Mouse (Mus musculus) spleen, postnatal 4 days (tissue): Measurements from ENCODE around the gene Zfp64.

Source experiments
- DNase-seq, 2 experiments: peaks; one replicate each; pipeline ENCODE4 v3.0.0; 2022; ENCODE audit warnings: low spot score in 2 of 2

The Zfp64 gene

DNA sequence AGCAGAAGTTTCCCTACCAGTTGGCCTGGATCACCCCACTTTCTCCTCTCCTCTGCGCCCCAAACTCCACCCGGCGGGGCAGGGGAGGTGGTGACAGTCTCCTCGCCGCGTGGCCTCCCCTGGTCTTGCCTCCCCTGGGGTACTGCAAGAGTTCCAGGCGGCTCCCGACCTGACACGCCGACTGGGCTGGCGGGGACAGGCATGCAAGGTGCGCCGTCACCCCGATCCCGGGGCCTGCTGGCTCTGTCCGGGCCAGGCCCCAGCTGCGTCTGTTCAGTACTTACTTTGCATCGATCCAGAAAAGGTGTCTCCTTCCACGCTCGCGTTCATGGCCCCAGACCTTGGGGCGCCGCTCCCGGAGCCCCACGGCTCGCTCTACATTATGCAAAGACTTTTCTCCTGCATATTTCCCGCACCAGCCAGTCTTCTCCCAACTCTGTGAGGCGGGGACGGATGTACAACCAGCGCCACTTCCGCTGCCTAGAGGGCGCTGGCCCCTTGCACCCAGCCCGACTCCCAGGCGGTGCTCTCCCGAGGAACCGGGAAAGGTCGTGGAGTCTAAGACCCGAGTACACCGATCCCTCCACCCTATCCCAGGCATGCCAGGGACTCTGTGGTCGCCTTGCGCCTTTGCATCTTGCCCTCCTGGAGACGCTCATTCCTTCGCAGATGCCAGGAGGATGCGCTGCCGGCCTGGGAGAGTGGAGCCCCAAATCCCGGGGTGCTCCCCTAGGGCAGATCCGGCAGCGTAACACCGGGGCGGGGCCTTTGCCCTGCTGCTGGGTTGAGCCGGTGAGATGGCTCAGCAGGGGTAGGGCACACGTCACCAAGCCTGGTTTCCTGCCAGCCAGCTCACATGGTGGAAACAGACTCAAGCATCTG lies at the start of gene Zfp64:
TSS of gene Zfp64 (minus strand) at position 753 of the 882 bp plus-strand sequence.
- DNase-seq = peak; percentile 78 to 85

DNA sequence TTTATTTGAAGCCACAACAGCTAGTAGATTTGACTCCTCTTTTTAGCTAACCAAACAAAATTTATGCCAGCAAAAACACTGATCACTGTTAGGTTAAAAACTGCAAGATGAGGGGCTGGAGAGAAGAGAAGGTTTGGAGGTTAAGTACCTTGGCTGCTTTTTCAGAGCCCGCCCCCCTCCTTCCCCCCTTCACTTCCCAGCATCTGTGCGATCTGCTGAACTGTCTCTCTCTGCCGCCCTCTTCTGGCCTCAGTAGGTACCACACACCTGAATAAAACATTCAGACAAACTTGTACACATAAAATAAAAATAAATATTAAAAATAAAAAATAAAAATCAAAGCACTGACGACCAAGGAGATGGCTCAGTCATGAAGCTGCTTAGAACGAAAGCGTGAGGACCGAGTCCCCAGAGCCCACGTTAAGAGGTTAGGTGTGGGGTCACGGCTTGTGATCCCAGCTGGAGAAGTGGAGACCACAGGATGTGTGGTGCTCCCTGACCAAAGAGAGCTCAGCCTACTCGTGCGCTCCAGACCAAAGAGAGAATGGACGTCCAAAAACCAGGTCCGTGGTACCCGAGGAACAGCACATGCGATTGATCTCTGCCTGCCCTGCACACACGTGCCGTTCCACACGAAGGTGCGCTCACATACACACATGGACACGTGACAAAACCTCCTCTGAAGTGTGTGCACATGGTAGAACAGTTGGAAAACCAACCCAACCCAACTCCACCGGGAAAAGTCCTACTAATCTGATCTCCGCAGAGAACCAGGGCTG lies 37.4 kb upstream of the Zfp64 start:
- no peak for DNase-seq

DNA sequence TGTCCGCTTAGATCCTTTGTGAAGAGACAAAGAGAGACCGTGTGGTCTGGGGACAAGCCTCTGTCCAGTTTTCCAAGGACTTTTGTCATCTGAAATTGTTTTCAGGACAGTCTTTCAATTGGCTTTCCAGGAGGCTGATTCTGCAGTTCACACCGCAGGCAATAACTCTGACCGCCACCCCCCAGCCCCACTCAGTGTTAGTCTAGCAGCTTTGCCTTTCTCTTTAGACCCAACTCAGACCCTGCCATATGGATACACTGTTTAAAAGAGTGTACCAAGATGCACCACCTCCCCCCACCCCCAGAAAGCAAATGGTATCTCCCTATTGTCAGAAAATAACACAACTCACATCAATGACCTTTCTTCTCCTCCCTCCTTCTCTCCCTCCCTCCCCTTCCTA lies 35.6 kb upstream of the Zfp64 start:
- no peak for DNase-seq

DNA sequence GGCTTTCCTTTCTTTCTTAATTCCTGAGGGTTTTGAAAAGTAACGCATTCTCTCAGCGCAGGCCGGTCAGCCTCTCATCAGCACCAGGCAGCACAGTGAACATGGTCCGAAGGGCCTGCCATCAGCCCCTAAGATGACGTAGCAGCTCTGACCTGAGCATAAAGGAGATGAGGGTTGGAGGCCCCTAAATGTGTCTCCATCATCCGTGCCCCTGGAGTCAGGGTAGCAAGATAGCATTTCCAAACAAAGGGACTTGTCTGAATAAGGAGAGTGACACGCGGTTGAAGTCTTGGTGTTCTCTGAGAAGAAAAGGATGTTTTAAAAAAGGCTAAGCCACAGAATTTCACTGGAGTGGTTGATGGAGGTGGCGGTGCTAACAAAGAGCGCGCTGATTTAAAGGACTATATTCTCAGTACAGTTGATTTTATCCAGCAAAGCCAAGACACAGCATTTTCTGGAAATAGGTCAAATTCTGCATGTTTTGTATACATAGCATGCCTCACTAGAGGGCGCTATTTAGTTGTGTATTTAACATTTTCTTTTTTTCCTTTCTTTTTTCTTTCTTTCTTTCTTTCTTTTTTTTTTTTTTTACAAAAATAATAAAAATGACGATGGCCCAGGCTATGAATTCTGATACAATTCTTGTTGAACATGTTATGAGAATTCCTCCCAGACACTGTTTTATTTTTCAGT lies 34.8 kb upstream of the Zfp64 start:
- no peak for DNase-seq

DNA sequence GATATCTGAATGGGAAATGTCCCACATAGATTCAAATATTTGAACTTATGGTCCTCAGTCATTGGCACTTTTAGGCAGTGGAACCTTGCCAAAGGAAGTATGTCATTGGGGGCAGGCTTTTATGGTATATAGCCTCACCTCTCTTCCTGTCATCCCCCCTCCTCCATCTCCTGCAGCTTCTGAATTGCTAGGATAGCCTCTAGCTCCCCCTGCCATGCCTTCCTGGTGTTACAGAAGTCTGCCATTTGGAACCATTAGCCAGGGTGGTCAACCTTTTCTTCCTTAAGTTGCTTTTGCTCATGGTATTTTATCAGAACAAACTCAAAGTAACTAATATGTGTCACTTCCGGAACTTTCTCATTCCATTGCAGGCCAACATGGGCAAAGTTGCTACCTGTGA lies 32.7 kb upstream of the Zfp64 start:
- DNase-seq = no peak

DNA sequence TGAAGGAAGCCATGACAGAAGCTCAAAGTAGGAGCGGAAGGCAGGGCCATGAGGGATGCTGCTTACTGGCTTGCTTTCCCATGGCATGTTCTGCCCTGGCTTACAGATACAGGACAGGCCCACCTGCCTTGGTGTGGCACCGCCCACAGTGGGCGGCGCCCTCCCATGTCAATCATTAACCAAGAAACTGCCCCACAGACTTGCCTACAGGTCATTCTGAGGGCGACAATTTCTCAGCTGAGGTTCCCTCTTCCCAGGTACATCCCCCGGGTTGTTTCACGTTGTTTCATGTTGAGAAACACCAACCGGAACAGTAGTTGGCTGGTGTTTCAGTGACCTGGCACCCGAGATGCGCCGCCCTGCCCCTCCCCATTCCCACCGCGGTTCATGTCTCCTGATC lies 32.0 kb upstream of the Zfp64 start:
- DNase-seq = no peak

DNA sequence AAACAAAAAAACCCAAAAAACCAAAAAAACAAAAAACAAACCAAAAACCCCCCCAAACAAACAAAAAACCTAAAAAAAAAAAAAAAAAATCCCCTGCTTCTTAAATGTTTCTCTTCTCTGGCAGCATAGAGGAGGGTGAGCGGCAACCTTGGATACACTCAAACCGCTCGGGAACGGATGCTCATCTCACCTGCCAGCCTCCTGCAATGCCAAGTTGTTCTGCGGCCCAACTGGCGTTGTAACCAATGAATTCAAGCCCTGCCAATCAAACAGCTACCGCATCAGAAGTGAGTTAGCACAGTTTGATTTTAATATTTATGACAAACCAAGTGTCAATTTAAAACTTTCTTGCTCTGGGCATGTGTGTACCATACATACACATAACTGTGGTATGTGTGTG lies 26.6 kb upstream of the Zfp64 start:
- no peak for DNase-seq

DNA sequence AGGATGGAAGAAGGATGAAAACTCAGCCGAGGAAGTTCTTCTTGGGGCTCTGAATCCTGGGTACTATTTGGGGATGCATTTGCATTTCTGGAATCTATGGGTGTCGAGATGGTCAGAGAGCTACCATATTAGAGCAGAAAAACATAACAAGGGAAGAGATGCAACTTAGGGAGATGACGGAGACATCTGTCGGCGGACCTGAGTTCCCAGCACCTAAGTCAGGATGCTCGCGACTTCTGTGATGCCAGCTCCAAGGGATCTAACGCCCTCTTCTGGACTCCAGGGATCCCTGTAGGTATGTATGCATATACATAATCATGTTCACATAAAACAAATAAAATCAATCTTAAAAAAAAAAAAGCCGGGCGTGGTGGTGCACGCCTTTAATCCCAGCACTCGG lies 26.1 kb upstream of the Zfp64 start:
- DNase-seq = no peak

DNA sequence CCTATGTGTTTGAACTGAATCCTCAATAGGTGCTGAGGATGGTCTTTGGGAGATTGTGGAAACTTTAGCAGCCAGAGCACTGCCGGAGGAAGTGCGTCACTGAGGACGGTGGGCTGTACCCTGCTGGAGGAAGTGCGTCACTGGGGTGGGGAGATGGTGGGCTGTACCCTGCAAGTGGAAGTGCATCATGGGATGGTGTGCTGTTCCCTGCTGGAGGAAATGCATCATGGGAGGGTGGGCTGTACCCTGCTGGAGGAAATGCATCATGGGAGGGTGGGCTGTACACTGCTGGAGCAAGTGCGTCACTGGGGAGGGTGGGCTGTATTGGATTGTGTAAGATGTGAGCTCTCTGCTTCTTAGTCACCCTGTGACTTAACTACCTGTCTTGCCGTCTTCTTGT lies 25.5 kb upstream of the Zfp64 start:
- no peak for DNase-seq

DNA sequence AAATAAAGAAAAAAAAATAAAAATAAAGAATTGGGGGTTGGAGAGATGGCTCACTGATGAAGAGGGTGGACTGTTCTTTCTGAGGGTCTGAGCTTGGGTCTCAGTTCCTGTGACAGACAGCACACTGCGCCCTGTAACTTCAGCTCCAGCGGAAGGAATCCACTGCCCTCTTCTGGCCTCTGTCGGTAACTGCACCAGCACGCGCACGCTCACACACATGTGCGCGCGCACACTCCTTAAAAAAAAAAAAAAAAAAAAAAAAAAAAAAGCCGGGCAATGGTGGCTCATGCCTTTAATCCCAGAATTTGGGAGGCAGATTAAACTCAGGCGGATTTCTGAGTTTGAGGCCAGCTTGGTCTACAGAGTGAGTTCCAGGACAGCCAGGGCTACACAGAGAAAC lies 24.4 kb upstream of the Zfp64 start:
- DNase-seq = no peak

DNA sequence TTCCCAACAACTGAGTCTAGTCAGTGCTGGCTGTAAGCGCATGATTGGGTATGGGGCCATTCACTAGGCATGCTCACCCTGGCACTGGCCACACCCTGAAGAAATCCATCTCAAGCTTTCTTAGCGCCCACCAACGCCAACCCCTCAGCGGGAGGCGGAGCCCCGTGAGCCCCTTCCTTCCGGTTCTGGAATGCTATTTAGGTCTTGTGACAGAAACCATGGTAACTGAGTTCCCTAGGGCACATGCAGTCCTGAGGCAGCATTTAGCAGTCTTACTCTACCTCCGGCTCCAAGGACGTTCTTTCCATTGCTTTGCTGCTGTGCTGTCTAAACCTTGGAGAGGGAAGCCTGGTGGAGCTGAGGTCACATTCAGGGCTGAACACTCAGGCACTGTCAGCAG lies 22.6 kb upstream of the Zfp64 start:
- DNase-seq = no peak

DNA sequence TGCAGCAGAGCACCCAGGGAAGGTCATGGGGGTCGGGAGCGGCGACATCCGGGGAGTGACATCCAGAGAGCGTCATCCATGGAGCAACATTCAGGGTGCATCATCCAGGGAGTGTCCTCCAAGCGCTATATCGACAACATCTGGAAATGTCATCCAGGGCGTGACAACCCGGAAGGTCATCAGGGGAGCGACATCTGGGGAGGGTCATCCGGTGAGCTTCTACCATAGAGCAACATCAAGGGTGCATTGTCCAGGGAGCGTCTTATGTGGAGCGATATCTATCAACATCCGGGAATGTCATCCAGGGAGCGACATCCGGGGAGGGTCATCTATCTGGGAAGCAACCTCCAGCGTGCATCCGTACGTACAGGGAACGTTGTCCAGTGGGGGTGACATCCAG lies 14.7 kb upstream of the Zfp64 start:
- DNase-seq = no peak

DNA sequence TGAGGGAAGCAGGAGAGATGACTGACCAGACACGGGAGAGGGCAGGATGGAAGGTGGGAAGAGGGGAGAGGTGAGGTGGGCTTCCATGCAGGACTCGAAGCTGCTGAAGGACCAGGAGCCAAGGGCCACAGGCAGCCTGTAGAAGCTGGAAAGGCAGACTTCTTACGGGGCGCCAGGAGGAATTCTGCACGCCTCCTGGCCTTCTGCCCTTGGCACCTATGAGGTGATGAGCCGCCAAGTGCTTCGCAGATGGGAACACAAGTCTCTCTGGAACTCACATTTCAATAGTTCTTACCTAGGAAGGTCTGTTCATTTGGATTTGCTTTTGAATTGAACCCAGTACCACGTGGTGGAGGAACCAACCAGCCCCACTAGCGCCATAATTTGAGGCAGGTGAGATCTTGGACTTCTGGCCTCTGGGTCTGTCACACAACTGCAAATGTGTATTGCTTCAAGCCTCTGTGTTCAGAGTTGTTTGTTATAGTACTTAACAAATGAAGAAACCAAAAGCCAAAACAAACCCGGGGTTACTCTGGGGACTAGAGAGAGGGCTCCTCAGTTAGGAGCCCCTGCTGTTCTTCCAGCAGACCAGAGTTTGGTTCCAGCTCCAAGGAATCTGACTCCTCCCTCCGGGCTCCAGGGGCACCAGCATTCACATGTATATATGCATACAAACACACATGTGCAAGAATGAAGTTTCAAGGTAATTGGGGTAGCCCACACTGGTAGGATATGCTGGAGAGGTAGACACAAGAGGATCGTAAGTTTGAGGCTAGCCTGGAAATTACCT lies 12.9 kb upstream of the Zfp64 start:
- no peak for DNase-seq

DNA sequence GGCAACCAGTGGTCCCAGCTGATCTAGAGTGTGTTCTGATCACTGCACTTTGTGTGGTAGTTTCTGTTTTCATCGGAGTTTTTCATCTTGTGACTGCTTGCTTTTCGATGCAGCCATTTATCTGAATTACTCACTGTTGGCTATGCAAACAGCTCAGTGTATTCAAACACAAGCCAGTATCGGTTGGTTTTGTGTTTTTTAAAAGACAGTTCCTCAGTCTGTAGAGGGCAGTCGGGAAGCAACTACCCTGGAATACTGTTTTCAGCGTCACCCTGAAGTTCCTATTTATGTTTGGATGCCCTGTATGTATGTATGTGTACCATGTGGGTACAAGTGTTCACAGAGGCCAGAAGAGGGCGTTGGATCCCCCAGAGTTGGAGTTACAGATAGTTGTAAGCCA lies 11.1 kb upstream of the Zfp64 start:
- DNase-seq = no peak

DNA sequence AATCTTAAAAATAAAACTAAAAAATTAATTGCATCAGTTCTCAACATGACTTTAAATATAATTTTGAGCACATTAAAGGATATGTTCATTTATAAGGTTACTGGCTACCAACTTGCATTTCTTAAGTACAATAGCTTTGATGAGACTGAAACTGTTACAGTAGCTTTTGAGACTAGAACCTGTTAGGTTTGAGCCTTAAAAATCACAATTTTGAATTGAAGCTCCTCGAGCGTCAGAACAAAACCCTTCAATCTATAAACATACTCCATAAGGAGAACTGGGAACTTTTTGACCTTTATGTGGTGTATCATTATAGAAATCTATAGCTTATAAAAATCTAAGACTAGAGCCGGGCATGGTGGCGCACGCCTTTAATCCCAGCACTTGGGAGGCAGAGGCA lies 9.5 kb upstream of the Zfp64 start:
- no peak for DNase-seq

DNA sequence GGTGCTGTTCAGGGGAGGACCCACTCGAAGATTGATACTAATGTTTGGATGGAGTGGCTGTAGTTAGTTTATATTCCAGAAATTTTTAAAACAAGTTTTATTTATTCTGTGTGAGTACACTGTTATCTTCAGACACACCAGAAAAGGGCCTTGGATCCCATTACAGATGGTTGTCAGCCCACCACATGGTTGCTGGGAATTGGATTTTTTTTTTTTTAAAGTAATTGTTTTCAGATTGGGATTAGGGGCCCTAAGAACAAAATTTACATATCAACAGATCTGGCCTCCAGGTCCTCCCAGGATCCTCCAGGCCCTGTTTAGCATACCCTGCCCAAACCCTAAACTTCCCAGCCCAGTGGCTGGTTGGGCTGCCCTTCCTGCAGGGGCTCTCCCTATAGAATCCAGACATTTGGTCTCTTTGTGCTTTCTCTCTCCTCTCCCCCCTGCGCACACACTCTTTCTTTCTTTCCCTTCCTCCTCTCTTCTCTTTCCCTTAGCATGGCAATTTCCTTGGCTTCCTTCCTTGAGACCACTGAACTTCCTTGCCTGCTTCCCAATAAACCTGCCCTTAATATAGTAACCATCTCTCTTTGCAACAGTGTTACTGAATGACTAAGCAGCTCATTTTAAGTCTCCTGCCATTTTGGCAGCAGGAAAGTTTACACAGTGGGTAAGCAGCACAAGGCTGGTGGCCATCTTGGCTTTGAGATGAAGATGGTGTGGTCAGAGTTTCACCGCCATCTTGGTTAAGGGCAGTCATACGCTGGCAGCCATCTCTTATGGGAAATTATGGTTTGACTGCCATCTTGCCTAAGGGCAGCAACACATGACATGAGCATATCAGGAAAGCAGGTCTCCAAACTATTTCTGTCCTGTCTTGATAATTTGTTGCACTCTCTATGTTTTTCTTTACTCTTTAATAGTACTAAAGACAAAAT lies 6.6 kb upstream of the Zfp64 start:
- no peak for DNase-seq

DNA sequence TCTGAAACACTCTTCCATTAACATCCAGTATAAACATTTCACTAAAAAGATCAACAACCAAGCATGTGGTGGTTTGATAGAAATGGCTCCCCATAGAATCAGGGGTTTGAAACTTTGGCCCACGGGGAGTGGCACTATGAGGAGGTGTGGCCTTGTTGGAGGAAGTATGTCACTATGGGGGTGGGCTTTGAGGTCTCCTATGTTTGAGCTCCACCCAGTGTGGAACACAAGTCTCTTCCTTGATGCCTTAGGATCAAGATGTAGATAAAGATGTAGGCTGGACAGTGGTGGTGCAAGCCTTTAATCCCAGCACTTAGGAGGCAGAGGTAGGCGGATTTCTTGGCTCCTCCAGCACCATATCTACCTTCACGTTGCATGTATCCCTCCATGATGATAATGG lies 5.4 kb upstream of the Zfp64 start:
- DNase-seq = no peak

DNA sequence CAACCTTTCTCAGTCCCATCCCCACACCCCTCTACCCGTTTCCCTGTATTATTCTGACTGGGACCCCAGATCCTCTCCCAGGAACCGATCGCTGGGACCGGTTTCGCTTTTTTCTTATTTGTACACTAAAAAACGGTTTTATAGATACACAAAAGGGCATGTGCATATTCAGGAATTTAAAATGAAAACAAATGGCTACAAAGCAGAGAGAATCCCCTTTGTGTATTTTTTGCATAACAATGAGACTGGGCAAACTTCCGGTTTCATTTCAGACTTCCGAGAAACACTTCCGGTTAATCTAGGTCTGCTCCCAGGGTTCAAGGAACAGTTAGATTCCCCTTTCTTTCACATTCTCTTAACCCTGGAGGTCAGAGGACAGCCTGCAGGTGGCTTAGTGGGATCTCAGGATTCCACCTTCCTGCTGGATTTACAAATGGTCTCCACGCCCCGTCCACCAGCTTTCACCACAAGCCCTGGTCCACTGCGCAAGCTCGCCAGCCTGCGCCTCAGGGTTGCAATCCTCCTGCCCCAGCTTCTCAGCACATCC lies 4.0 kb upstream of the Zfp64 start:
- no peak for DNase-seq

DNA sequence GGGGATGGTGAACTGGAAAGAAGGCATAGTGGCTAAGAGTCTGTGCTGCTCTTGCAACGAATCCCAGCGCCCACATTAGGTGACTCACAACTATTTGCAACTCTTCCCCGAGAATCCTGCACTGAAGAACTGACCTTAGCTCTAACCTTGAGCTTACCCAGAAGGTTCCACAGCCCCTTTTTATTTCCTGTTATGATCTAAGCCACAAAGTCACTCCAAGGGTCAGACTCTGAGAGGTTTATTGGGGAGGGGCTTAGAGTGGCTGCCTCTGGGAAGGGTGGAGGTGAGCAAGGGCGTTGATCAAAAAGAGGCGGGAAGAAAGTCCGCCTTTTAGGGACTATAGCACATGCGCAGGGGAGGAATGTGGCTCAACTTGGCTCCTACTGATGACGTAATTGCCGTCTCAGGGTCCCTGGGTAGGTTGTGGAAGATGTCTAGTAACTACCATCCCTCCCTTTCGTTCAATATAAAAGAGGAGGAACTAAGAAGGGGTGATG lies 511 bp upstream of the Zfp64 start:
- DNase-seq = no peak

DNA sequence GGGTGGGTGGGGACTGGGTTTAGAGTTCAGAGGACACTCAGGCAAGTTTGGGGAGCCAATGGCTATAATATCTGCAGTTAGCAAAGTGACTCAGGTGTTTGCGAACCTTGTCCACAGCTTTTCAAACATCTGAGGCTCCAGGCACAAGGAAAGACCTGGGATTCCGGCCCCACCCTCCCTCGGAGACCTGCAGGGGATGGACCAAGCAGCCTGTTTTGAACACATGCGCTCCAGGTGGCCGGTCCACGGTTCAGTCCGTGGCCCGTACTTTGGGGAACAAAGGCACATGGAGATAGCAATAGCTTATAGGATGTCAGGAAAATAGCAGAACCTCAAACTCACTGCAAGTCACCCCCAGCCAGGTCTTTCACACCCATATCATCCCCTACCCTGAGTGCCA lies 1.0 kb downstream of the Zfp64 start:
- DNase-seq = no peak
